Mouse (Mus musculus) intestine, embryonic 14.5 days (tissue): Measurements from ENCODE around the gene Ano2. TPM values are rescaled to one million over a fixed set of nuclear protein-coding genes. Genes with fewer than 3 reads are reported as not detected.

Experiments used
- ATAC-seq: fragments of 200-750 bp; cut with Nextera tagmentation; replicated peaks from 2 replicates; pipeline ENCODE4 v1.8.0; 2017; ENCODE audit warnings: low read depth, moderate number of reproducible peaks, moderate TSS enrichment, moderate library complexity; ENCODE audit not compliant: low FRiP score, low TSS enrichment
- DNase-seq: peaks from one replicate; pipeline ENCODE4 v3.0.0-alpha.2; 2018; ENCODE audit warnings: low spot score
- H3K27ac ChIP-seq: fragments of 300-500 bp; sonication (generic); 2 replicates; pipeline ENCODE4 v1.5.1; 2014; ENCODE audit warnings: low read depth, mild to moderate bottlenecking, control low read depth
- H3K27me3 ChIP-seq: fragments of 300-500 bp; sonication (generic); replicated peaks from 2 replicates; pipeline ENCODE4 v1.6.1; 2014; ENCODE audit warnings: low read length, control low read depth; ENCODE audit not compliant: control insufficient read depth, insufficient read depth
- H3K36me3 ChIP-seq: fragments of 300-500 bp; sonication (generic); 2 replicates; pipeline ENCODE4 v1.6.1; 2014; ENCODE audit warnings: low read length, control low read depth; ENCODE audit not compliant: control insufficient read depth, insufficient read depth
- H3K4me1 ChIP-seq: fragments of 300-500 bp; sonication (generic); replicated peaks from 2 replicates; pipeline ENCODE4 v1.6.1; 2014; ENCODE audit warnings: low read length, control low read depth, mixed read lengths; ENCODE audit not compliant: control insufficient read depth, insufficient read depth
- H3K4me2 ChIP-seq: fragments of 300-500 bp; sonication (generic); 2 replicates; pipeline ENCODE4 v1.6.1; 2014; ENCODE audit warnings: low read length
- H3K4me3 ChIP-seq: fragments of 300-500 bp; sonication (generic); 2 replicates; pipeline ENCODE4 v1.5.1; 2014; ENCODE audit warnings: low read depth, low read length, control low read depth, mixed read lengths
- H3K9ac ChIP-seq: fragments of 300-500 bp; sonication (generic); 2 replicates; pipeline ENCODE4 v1.6.1; 2014; ENCODE audit warnings: mild to moderate bottlenecking, low read length
- H3K9me3 ChIP-seq: fragments of 300-500 bp; sonication (generic); 2 replicates; pipeline ENCODE4 v1.6.1; 2016; ENCODE audit warnings: low read length, control low read depth; ENCODE audit not compliant: control insufficient read depth
- WGBS: fragments of 180-500 bp; shearing (Covaris S2); extraction: QIAGEN DNeasy Blood & Tissue Kit; methylation state at CpG from one replicate; pipeline ENCODE4 v1.1.7; 2014; 5-methylcytosine and 5-hydroxymethylcytosine counted together
- polyA plus RNA-seq: library from polyadenylated mRNA; unstranded; fragments of >200 nt; fragmentation: Nextera tagmentation; extraction: Ambion mirVana; gene quantifications from 2 replicates; pipeline ENCODE4 v1.2.1, GENCODE M21; 2014

Ano2 gene
- polyA plus RNA-seq, 1 experiment from 2014 or later = 0.50 TPM

- no peak overlapping the region for H3K4me2 ChIP-seq
- WGBS = 81% methylated on average over 1 of the region's 1 CpGs
- H3K9ac ChIP-seq = no peak overlapping the region
- H3K36me3 ChIP-seq = no peaks in the 10 kb centered on the region
- no peaks in the 10 kb centered on the region for H3K4me1 ChIP-seq
- ATAC-seq (no peak), DNase-seq (no peak)
- H3K9me3 ChIP-seq = no peaks in the 10 kb centered on the region
- no peak overlapping the region for H3K27ac ChIP-seq
- no peak overlapping the region for H3K4me3 ChIP-seq
- no peaks in the 10 kb centered on the region for H3K27me3 ChIP-seq
These were observed 198.4 kb downstream of the Ano2 start for GRCm38 (mm10) chr6:125888596-125888995.

GRCm38 (mm10) chr6:125894340-125894739 lies 204.1 kb downstream of the Ano2 start:
- DNase-seq (no peak), ATAC-seq (no peak)
- Histone ChIP-seq H3K4me1 (no peaks in the 10 kb centered on the region), H3K27me3 (no peaks in the 10 kb centered on the region), H3K4me2 (no peak overlapping the region), H3K9ac (no peak overlapping the region), H3K9me3 (no peaks in the 10 kb centered on the region), H3K27ac (peak overlapping the region; percentile 74; the same call in 1 of the 2 replicates), H3K36me3 (no peaks in the 10 kb centered on the region), H3K4me3 (no peak overlapping the region)
- 37% methylated on average over 3 of the region's 3 CpGs for WGBS

DNA sequence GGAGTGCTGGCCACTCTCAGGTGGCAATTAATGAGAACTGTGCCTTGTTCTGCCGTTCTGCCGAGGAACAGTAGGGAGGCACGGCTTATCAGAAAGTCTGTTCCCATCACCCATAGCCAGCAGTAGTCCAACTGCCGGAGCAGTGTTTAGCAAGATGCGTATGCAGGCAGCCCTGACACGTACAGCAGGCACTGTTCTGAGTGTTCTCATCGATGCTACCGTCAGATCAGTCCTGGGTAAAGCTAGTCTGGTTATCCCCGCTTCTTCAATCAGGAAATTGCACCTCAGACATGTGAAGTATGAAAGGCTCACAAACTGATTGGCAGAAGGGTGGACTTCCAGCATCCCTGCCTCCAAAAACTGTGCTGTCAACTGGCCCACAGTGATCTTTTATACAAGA lies 224.2 kb downstream of the Ano2 start:
- DNase-seq (no peak), ATAC-seq (no peak)
- no peak overlapping the region for H3K4me3 ChIP-seq
- 72% methylated on average over 9 of the region's 9 CpGs for WGBS
- no peaks in the 10 kb centered on the region for H3K4me1 ChIP-seq
- no peaks in the 10 kb centered on the region for H3K36me3 ChIP-seq
- H3K27ac ChIP-seq = no peak overlapping the region
- H3K4me2 ChIP-seq = no peak overlapping the region
- H3K9ac ChIP-seq = no peak overlapping the region
- H3K27me3 ChIP-seq = no peaks in the 10 kb centered on the region
- H3K9me3 ChIP-seq = no peaks in the 10 kb centered on the region

DNA sequence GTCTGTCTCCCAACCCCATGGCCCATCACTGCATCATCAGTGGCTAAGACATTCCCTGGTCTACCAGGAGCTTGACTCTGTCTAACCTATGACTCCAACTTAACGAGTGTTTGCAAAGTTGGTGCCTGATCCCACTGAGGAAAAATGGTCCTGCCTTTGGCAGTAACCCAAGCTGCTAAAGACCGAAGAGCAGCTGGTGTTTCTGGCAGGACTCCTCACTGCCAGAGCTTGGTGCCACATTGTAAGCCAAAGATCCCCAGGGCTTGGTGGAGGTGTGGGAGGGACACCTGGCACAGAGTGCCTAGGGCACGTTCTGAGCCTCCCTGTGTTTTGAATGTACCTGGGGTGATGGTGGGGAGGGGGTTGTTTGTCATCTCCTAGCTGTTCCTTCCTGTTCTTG lies 232.5 kb downstream of the Ano2 start:
- 65% methylated on average over 3 of the region's 3 CpGs for WGBS

DNA sequence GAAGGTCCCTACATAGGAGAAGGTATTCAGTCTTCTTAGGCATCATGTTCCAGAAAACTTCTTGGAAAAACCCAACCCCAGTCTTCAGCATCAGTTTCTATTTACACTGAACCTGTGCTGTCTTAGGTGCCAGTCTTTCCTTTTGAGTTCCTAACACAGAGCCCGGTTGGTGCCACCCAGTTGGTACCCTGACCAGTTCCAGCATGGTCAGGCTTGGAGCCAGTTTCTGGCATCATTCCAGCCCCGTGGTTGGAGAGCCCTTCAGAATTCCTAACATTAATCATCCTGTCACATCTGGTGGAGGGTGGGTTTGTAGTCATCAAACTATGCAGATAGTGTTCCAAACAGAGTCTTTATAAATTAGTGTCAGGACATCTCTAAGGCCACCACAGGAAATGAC lies 234.8 kb downstream of the Ano2 start:
- no peak overlapping the region for H3K4me3 ChIP-seq
- no peak overlapping the region for H3K9ac ChIP-seq
- no peak for DNase-seq
- no peaks in the 10 kb centered on the region for H3K4me1 ChIP-seq
- H3K27me3 ChIP-seq = no peaks in the 10 kb centered on the region
- H3K36me3 ChIP-seq = no peaks in the 10 kb centered on the region
- 63% methylated on average over 2 of the region's 2 CpGs for WGBS
- no peak for ATAC-seq
- no peak overlapping the region for H3K27ac ChIP-seq
- H3K4me2 ChIP-seq = no peak overlapping the region
- no peaks in the 10 kb centered on the region for H3K9me3 ChIP-seq

More for the DNA sequence above, 232.5 kb downstream of the Ano2 start:
- Histone ChIP-seq H3K27ac (no peak overlapping the region), H3K4me1 (no peaks in the 10 kb centered on the region), H3K27me3 (no peaks in the 10 kb centered on the region), H3K4me3 (no peak overlapping the region), H3K36me3 (no peaks in the 10 kb centered on the region), H3K9me3 (no peaks in the 10 kb centered on the region), H3K4me2 (no peak overlapping the region), H3K9ac (no peak overlapping the region)
- DNase-seq (no peak), ATAC-seq (no peak)

DNA sequence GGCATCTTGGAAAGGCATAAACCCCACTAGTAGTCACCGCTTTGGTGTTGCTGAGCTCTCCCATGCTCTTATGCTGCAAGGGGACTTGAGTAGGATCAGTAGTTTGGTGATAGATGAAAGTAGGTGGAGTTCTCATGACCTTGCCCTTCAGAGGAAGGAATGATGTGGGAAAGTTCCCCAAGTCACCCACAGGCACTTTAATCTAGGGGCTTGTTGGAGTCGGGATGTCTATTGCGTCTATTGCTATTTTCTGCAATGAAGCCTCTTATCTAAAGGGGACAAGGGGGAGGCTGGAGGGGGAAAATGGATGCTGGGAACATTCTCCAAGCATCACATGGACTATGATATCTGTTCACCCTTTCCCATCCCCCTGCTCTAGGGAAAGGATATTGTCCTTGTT lies 235.6 kb downstream of the Ano2 start:
- WGBS = 94% methylated on average over 3 of the region's 3 CpGs
- ATAC-seq = no peak
- H3K9ac ChIP-seq = no peak overlapping the region
- H3K4me3 ChIP-seq = no peak overlapping the region
- no peak overlapping the region for H3K27ac ChIP-seq
- no peaks in the 10 kb centered on the region for H3K27me3 ChIP-seq
- H3K9me3 ChIP-seq = no peaks in the 10 kb centered on the region
- H3K4me2 ChIP-seq = no peak overlapping the region
- H3K4me1 ChIP-seq = no peaks in the 10 kb centered on the region
- no peak for DNase-seq
- H3K36me3 ChIP-seq = no peaks in the 10 kb centered on the region

DNA sequence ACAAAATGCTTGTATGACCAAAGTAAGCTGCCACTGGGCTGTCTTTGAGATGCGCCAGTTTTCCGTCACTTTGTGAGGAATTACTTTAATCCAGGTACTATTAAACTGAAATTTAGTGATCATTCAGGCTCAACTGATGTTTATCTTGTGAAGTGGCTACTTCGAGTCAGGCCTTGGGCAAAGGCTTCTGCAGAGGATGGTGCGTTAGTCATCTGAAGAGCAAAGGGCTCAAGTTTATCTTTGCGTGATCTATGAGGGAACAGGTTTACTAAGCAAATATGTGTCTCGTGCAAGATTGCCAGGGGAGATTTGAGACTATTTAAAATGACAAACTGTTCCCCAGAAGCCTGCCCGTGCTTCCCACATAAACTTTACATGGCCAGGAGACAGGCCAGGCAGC lies 241.7 kb downstream of the Ano2 start:
- H3K4me2 ChIP-seq = no peak overlapping the region
- no peaks in the 10 kb centered on the region for H3K36me3 ChIP-seq
- H3K27me3 ChIP-seq = no peaks in the 10 kb centered on the region
- DNase-seq (no peak), ATAC-seq (no peak)
- WGBS = 26% methylated on average over 7 of the region's 7 CpGs
- no peaks in the 10 kb centered on the region for H3K4me1 ChIP-seq
- no peaks in the 10 kb centered on the region for H3K9me3 ChIP-seq
- H3K27ac ChIP-seq = no peak overlapping the region
- H3K4me3 ChIP-seq = no peak overlapping the region
- no peak overlapping the region for H3K9ac ChIP-seq

- H3K27me3 ChIP-seq = no peaks in the 10 kb centered on the region
- H3K4me2 ChIP-seq = no peak overlapping the region
- DNase-seq (peak; percentile 68), ATAC-seq (no peak)
- H3K27ac ChIP-seq = no peak overlapping the region
- H3K4me3 ChIP-seq = no peak overlapping the region
- 15% methylated on average over 3 of the region's 3 CpGs for WGBS
- no peaks in the 10 kb centered on the region for H3K36me3 ChIP-seq
- H3K9me3 ChIP-seq = no peaks in the 10 kb centered on the region
- H3K4me1 ChIP-seq = no peaks in the 10 kb centered on the region; the same call in 1 of the 2 replicates
- no peak overlapping the region for H3K9ac ChIP-seq
These were observed 264.7 kb downstream of the Ano2 start for GRCm38 (mm10) chr6:125954965-125955364.

GRCm38 (mm10) chr6:125973551-125973950 lies 283.3 kb downstream of the Ano2 start:
- no peak overlapping the region for H3K4me3 ChIP-seq
- no peaks in the 10 kb centered on the region; the same call in 1 of the 2 replicates for H3K4me1 ChIP-seq
- H3K9ac ChIP-seq = no peak overlapping the region
- H3K27me3 ChIP-seq = no peaks in the 10 kb centered on the region
- H3K9me3 ChIP-seq = no peaks in the 10 kb centered on the region
- ATAC-seq (no peak), DNase-seq (no peak)
- no peak overlapping the region for H3K27ac ChIP-seq
- no peak overlapping the region for H3K4me2 ChIP-seq
- H3K36me3 ChIP-seq = no peaks in the 10 kb centered on the region
